32 mouse cellular contexts compared by ENCODE assay signal in the genomic region with DNA sequence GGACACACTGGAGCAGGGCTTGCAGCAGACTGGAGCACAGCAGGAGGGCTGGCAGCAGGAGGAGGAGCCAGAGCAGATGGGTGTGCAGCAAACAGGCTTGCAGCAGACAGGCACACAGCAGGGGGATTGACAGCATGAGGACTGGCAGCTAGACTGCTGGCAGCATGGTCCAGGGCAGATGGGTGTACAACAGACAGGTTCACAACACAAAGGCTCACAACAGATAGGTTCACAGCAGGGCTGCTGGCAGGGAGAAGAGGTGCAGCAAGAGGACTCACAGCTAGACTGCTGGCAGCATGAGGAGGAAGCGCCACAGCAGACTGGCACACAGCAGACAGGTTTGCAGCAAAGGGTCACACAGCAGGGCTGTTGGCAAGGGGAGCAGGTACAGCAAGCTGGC. TPM values are rescaled to one million over a fixed set of nuclear protein-coding genes. Genes with fewer than 3 reads are reported as not detected.
A peak's percentile ranks its signal among the peaks of the same experiment; 100 is the strongest.
DNase-seq lines count a peak whose midpoint lies in the region; TF ChIP-seq lines count a peak whose summit lies in the region.
"Not testable (repeated sequence)": the region's sequence is repeated elsewhere in the genome, so short reads cannot be mapped to it uniquely, and the experiment has no call there.
"Had no signal": no experiment of that assay in that cellular context is flagged by ENCODE, and none has a peak within 500 bp of the region (broad histone marks: within the 10 kb centered on the region; RNA-seq: fewer than 3 reads in every experiment).

No protein-coding gene starts in this region.

- not testable (repeated sequence) for H3K9me3 ChIP-seq in forebrain, embryonic 10.5 days

- not testable (repeated sequence) for H3K27me3 ChIP-seq in forebrain, embryonic 10.5 days (ENCODE audit: poor library complexity, severe bottlenecking); liver, adult 2 months (ENCODE audit: control insufficient read depth, insufficient read depth, low read length); myocyte (ENCODE audit: control insufficient read depth, insufficient read depth, insufficient read length)

- 0 out of 2 replicates have a peak overlapping the region, but pooled peaks have one; percentile 20 for H3K27ac ChIP-seq in forebrain, embryonic 10.5 days
- H3K27ac ChIP-seq in liver, adult 2 months (replicated peaks; ENCODE audit: insufficient read depth, low read depth, low read length): not testable (repeated sequence)

- not testable (repeated sequence) for H3K4me3 ChIP-seq in forebrain, embryonic 10.5 days; liver, adult 2 months (ENCODE audit: insufficient read depth, low read depth, low read length); myocyte

- whole genome bisulfite sequencing in forebrain, embryonic 10.5 days: 81% methylated on average over 1 of the region's 1 CpGs
- 58% methylated on average over 1 of the region's 1 CpGs for WGBS in liver, adult 2 months

- DNase-seq in ZHBTc4 (ENCODE audit: low read depth, low spot score): peak; percentile 9
- peak; percentile 41 for DNase-seq in cerebellum, adult 11-12 months
- peak; percentile 19 for DNase-seq in cerebellum, adult 9-10 months
- DNase-seq in cerebellum, postnatal 14 days: peak; percentile 41 to 52
- DNase-seq in forebrain, embryonic 10.5 days (ENCODE audit: extremely low spot score, low spot score): not testable (repeated sequence)
- peak; percentile 5 for DNase-seq in liver, adult 2 months (ENCODE audit: extremely low read depth, low read depth, low spot score)

- H3K9ac ChIP-seq in liver, adult 2 months (ENCODE audit: low read depth, low read length): not testable (repeated sequence)

- peak overlapping the region; percentile 3 for H3ac ChIP-seq in myocyte (ENCODE audit: control insufficient read depth, insufficient read length)

- H3K4me1 ChIP-seq in forebrain, embryonic 10.5 days; liver, adult 2 months (ENCODE audit: control insufficient read depth, insufficient read depth, low read length): not testable (repeated sequence)

- not testable (repeated sequence) for H3K79me2 ChIP-seq in liver, adult 2 months (ENCODE audit: control insufficient read depth, insufficient read depth, low read length); myocyte (ENCODE audit: control insufficient read depth, insufficient read depth)

- H3K4me2 ChIP-seq in myocyte (ENCODE audit: low read depth): not testable (repeated sequence)

- TF ChIP-seq POLR2A in liver, adult 2 months (IDR thresholded peaks at IDR 0.05; ENCODE audit: extremely low read depth, insufficient read depth, low read length); myocyte (IDR thresholded peaks at IDR 0.05; ENCODE audit: insufficient read length, low read depth): not testable (repeated sequence)

- not testable (repeated sequence) for H3K36me3 ChIP-seq in forebrain, embryonic 10.5 days (replicated peaks); liver, adult 2 months (ENCODE audit: control insufficient read depth, insufficient read depth, low read length); myocyte (ENCODE audit: control insufficient read depth, insufficient read depth)

- not testable (repeated sequence) for TF ChIP-seq CTCF in liver, adult 2 months (IDR thresholded peaks at IDR 0.05; ENCODE audit: low read depth, low read length)

RNA-seq across cellular contexts. Expression of a gene that starts 0.5 kb away (rescaled TPM):
- polyA plus RNA-seq in forebrain, embryonic 10.5 days (2016; fragmentation: Nextera tagmentation; extraction: Ambion mirVana): not detected in 2 replicates
- total RNA-seq in liver, adult 2 months (2014; rRNA removed): not detected in 2 replicates
- polyA plus RNA-seq in liver, adult 2 months (2012; rRNA removed): not detected in 2 replicates
- polyA plus RNA-seq in myocyte (2012; fragmentation: generic; extraction: Trizol): not detected
- total RNA-seq: adrenal gland, adult 18-20 months; adrenal gland, postnatal 10 days; adrenal gland, postnatal 36 days; ES-E14; gastrocnemius, adult 18-20 months; gastrocnemius, postnatal 10 days; gastrocnemius, postnatal 36 days; granulocyte monocyte progenitor cell, adult 5-6 weeks; heart, adult 2 months; heart, postnatal 14 days; heart, postnatal 4 days; hindbrain, postnatal 0 days had no signal
- polyA plus RNA-seq: cortical plate, adult 2 months; embryonic facial prominence, embryonic 10.5 days; erythroblast, embryonic 14.5 days; forebrain, embryonic 13.5 days; forebrain, embryonic 16.5 days; heart, adult 2 months; heart, embryonic 10.5 days; heart, embryonic 13.5 days; heart, embryonic 16.5 days; hindbrain, embryonic 11.5 days; hindbrain, embryonic 14.5 days; hindbrain, postnatal 0 days; inflammation-experienced regulatory T-cells, adult 6 months; intestine, embryonic 16.5 days had no signal

RNA-seq across cellular contexts. Expression of a gene that starts 8.2 kb away (rescaled TPM):
- not detected in 2 replicates for polyA plus RNA-seq in forebrain, embryonic 10.5 days (2016; fragmentation: Nextera tagmentation; extraction: Ambion mirVana)
- total RNA-seq in liver, adult 2 months (2014; rRNA removed): not detected in 2 replicates
- polyA plus RNA-seq in liver, adult 2 months (2012; rRNA removed): not detected in 2 replicates
- polyA plus RNA-seq in myocyte (2012; fragmentation: generic; extraction: Trizol): not detected
- total RNA-seq: adrenal gland, adult 18-20 months; adrenal gland, postnatal 10 days; adrenal gland, postnatal 36 days; ES-E14; gastrocnemius, adult 18-20 months; gastrocnemius, postnatal 10 days; gastrocnemius, postnatal 36 days; granulocyte monocyte progenitor cell, adult 5-6 weeks; heart, adult 2 months; heart, postnatal 14 days; heart, postnatal 4 days; hindbrain, postnatal 0 days had no signal
- polyA plus RNA-seq: cortical plate, adult 2 months; embryonic facial prominence, embryonic 10.5 days; embryonic facial prominence, embryonic 13.5 days; erythroblast, embryonic 14.5 days; forebrain, embryonic 13.5 days; forebrain, embryonic 16.5 days; heart, adult 2 months; heart, embryonic 10.5 days; heart, embryonic 13.5 days; heart, embryonic 16.5 days; hindbrain, embryonic 11.5 days; hindbrain, embryonic 14.5 days; hindbrain, postnatal 0 days; inflammation-experienced regulatory T-cells, adult 6 months; intestine, embryonic 16.5 days had no signal

RNA-seq across cellular contexts. Expression of a gene that starts 8.8 kb away (rescaled TPM):
- polyA plus RNA-seq in forebrain, embryonic 10.5 days (2016; fragmentation: Nextera tagmentation; extraction: Ambion mirVana): not detected in 2 replicates
- total RNA-seq in liver, adult 2 months (2014; rRNA removed): not detected in 2 replicates
- polyA plus RNA-seq in liver, adult 2 months (2012; rRNA removed): not detected in 2 replicates
- polyA plus RNA-seq in myocyte (2012; fragmentation: generic; extraction: Trizol): not detected
- total RNA-seq: adrenal gland, adult 18-20 months; adrenal gland, postnatal 10 days; adrenal gland, postnatal 36 days; ES-E14; gastrocnemius, adult 18-20 months; gastrocnemius, postnatal 10 days; gastrocnemius, postnatal 36 days; granulocyte monocyte progenitor cell, adult 5-6 weeks; heart, adult 2 months; heart, postnatal 14 days; heart, postnatal 4 days; hindbrain, postnatal 0 days had no signal
- polyA plus RNA-seq: cortical plate, adult 2 months; embryonic facial prominence, embryonic 10.5 days; embryonic facial prominence, embryonic 13.5 days; erythroblast, embryonic 14.5 days; forebrain, embryonic 13.5 days; forebrain, embryonic 16.5 days; heart, adult 2 months; heart, embryonic 10.5 days; heart, embryonic 13.5 days; heart, embryonic 16.5 days; hindbrain, embryonic 11.5 days; hindbrain, embryonic 14.5 days; hindbrain, postnatal 0 days; inflammation-experienced regulatory T-cells, adult 6 months; intestine, embryonic 16.5 days had no signal

RNA-seq across cellular contexts. Expression of a gene that starts 20.4 kb away (rescaled TPM):
- polyA plus RNA-seq in forebrain, embryonic 10.5 days (2016; fragmentation: Nextera tagmentation; extraction: Ambion mirVana): not detected in 2 replicates
- total RNA-seq in liver, adult 2 months (2014; rRNA removed): not detected in 2 replicates
- not detected in 2 replicates for polyA plus RNA-seq in liver, adult 2 months (2012; rRNA removed)
- polyA plus RNA-seq in myocyte (2012; fragmentation: generic; extraction: Trizol): not detected
- total RNA-seq: adrenal gland, adult 18-20 months; adrenal gland, postnatal 10 days; adrenal gland, postnatal 36 days; ES-E14; gastrocnemius, adult 18-20 months; gastrocnemius, postnatal 10 days; gastrocnemius, postnatal 36 days; granulocyte monocyte progenitor cell, adult 5-6 weeks; heart, adult 2 months; heart, postnatal 14 days; heart, postnatal 4 days; hindbrain, postnatal 0 days had no signal
- polyA plus RNA-seq: cortical plate, adult 2 months; embryonic facial prominence, embryonic 10.5 days; embryonic facial prominence, embryonic 13.5 days; erythroblast, embryonic 14.5 days; forebrain, embryonic 13.5 days; forebrain, embryonic 16.5 days; heart, adult 2 months; heart, embryonic 10.5 days; heart, embryonic 13.5 days; heart, embryonic 16.5 days; hindbrain, embryonic 11.5 days; hindbrain, embryonic 14.5 days; hindbrain, postnatal 0 days; inflammation-experienced regulatory T-cells, adult 6 months; intestine, embryonic 16.5 days had no signal

RNA-seq across cellular contexts. Expression of a gene that starts 24.4 kb away (rescaled TPM):
- not detected in 2 replicates for polyA plus RNA-seq in forebrain, embryonic 10.5 days (2016; fragmentation: Nextera tagmentation; extraction: Ambion mirVana)
- total RNA-seq in liver, adult 2 months (2014; rRNA removed): not detected in 2 replicates
- polyA plus RNA-seq in liver, adult 2 months (2012; rRNA removed): not detected in 2 replicates
- polyA plus RNA-seq in myocyte (2012; fragmentation: generic; extraction: Trizol): not detected
- total RNA-seq: adrenal gland, adult 18-20 months; adrenal gland, postnatal 10 days; adrenal gland, postnatal 36 days; ES-E14; gastrocnemius, adult 18-20 months; gastrocnemius, postnatal 10 days; gastrocnemius, postnatal 36 days; granulocyte monocyte progenitor cell, adult 5-6 weeks; heart, adult 2 months; heart, postnatal 14 days; heart, postnatal 4 days; hindbrain, postnatal 0 days had no signal
- polyA plus RNA-seq: cortical plate, adult 2 months; embryonic facial prominence, embryonic 10.5 days; embryonic facial prominence, embryonic 13.5 days; erythroblast, embryonic 14.5 days; forebrain, embryonic 13.5 days; forebrain, embryonic 16.5 days; heart, adult 2 months; heart, embryonic 10.5 days; heart, embryonic 13.5 days; heart, embryonic 16.5 days; hindbrain, embryonic 11.5 days; hindbrain, embryonic 14.5 days; hindbrain, postnatal 0 days; inflammation-experienced regulatory T-cells, adult 6 months; intestine, embryonic 16.5 days had no signal
